Mouse (Mus musculus) midbrain, postnatal 0 days (tissue): ENCODE measurements around the gene Oaz1. TPM values are rescaled to one million over a fixed set of nuclear protein-coding genes. Genes with fewer than 3 reads are reported as not detected.

ENCODE experiments used
- ATAC-seq: fragments of 200-750 bp; cut with Nextera tagmentation; 2 replicates; pipeline ENCODE4 v1.8.0; 2017; ENCODE audit warnings: moderate number of reproducible peaks, mild to moderate bottlenecking, moderate TSS enrichment, moderate library complexity; ENCODE audit not compliant: low FRiP score
- DNase-seq: peaks from one replicate; pipeline ENCODE4 v3.0.0-alpha.2; 2015; ENCODE audit warnings: low spot score
- H3K27ac ChIP-seq: fragments of 300-500 bp; sonication (generic); 2 replicates; pipeline ENCODE4 v1.5.1; 2014; ENCODE audit warnings: low read depth, mild to moderate bottlenecking, low read length, mixed read lengths
- H3K27me3 ChIP-seq: fragments of 300-500 bp; sonication (generic); 2 replicates; pipeline ENCODE4 v1.6.1; 2014; ENCODE audit warnings: low read length, control low read depth, mixed read lengths; ENCODE audit not compliant: insufficient read depth
- H3K36me3 ChIP-seq: fragments of 300-500 bp; sonication (generic); 2 replicates; pipeline ENCODE4 v1.6.1; 2014; ENCODE audit warnings: low read length, control low read depth, mixed read lengths; ENCODE audit not compliant: insufficient read depth
- H3K4me1 ChIP-seq: fragments of 300-500 bp; sonication (generic); 2 replicates; pipeline ENCODE4 v1.6.1; 2014; ENCODE audit warnings: mild to moderate bottlenecking, control low read depth, antibody characterized with exemption, low read length, mixed read lengths; ENCODE audit not compliant: insufficient read depth
- H3K4me2 ChIP-seq: fragments of 300-500 bp; sonication (generic); 2 replicates; pipeline ENCODE4 v1.6.1; 2014; ENCODE audit warnings: low read depth, mild to moderate bottlenecking, low read length, mixed read lengths; ENCODE audit not compliant: poor library complexity, severe bottlenecking
- H3K4me3 ChIP-seq: fragments of 300-500 bp; sonication (generic); 2 replicates; pipeline ENCODE4 v1.5.1; 2014; ENCODE audit warnings: low read depth, mild to moderate bottlenecking, low read length, moderate library complexity
- H3K9ac ChIP-seq: fragments of 300-500 bp; sonication (generic); replicated peaks from 2 replicates; pipeline ENCODE4 v1.6.1; 2014; ENCODE audit warnings: mild to moderate bottlenecking, low read length, moderate library complexity, mixed read lengths; ENCODE audit not compliant: poor library complexity, severe bottlenecking
- H3K9me3 ChIP-seq: fragments of 300-500 bp; sonication (generic); 2 replicates; pipeline ENCODE4 v1.6.1; 2016; ENCODE audit warnings: low read length, control low read depth
- CTCF ChIP-seq: IDR thresholded peaks from 2 replicates; pipeline ENCODE4 v1.5.1; 2016; ENCODE audit warnings: antibody characterized with exemption, mild to moderate bottlenecking
- WGBS: fragments of 180-500 bp; shearing (Covaris S2); extraction: QIAGEN DNeasy Blood & Tissue Kit; methylation state at CpG from one replicate; pipeline ENCODE4 v1.1.7; 2014; 5-methylcytosine and 5-hydroxymethylcytosine counted together
- microRNA counts: library from miRNA; unstranded; fragments of <30 nt; microRNA quantifications from one replicate; lab custom pipeline; 2015
- microRNA-seq: library from miRNA; unstranded; fragments of <30 nt; microRNA quantifications from one replicate; pipeline ENCODE4, GENCODE M21; 2016; ENCODE audit warnings: borderline number of aligned reads
- polyA plus RNA-seq: library from polyadenylated mRNA; unstranded; fragments of >200 nt; fragmentation: Nextera tagmentation; extraction: Ambion mirVana; gene quantifications from 2 replicates; pipeline ENCODE4 v1.2.1, GENCODE M21; 2015
- total RNA-seq: library from RNA; depleted of rRNA; stranded (reverse); fragments of >200 nt; gene quantifications from 2 replicates; pipeline ENCODE4 v1.2.3, GENCODE M21; 2014; rRNA removed

The Oaz1 gene
- total and polyA plus RNA-seq, 2 experiments from 2014 or later: 928 to 1,039 TPM

GRCm38 (mm10) chr10:80876594-80876993 is 50.1 kb downstream of the Oaz1 start:
- H3K9ac ChIP-seq: no peak overlapping the region
- H3K4me1 ChIP-seq: no peaks in the 10 kb centered on the region
- no peak overlapping the region for H3K4me3 ChIP-seq
- H3K36me3 ChIP-seq: no peaks in the 10 kb centered on the region
- H3K27ac ChIP-seq: no peak overlapping the region
- WGBS: 8% methylated on average over 3 of the region's 3 CpGs
- DNase-seq (no peak), ATAC-seq (no peak)
- no peaks in the 10 kb centered on the region for H3K9me3 ChIP-seq
- no peaks in the 10 kb centered on the region for H3K27me3 ChIP-seq
- no peak overlapping the region for H3K4me2 ChIP-seq
- no peak for TF ChIP-seq CTCF

MicroRNAs within 50 kb of the gene (microRNA counts, 519-probe panel; counts per million panel counts)
- 528 counts per million, percentile 58 among the panel's probes with 10 or more counts for microRNA mmu-miR-1982 (lab: Ali Mortazavi, UCI)

Small RNA genes within 50 kb of the gene (microRNA-seq; reads per million reads assigned to microRNA genes)
- 7.4 reads per million, percentile 15 among the genes with 10 or more reads in this experiment for gene Mir1982

Other genes with a start within 250 kb of the Oaz1 start
- 13.7 and 18.1 TPM in 2 replicates for gene Klf16, start 249.3 kb upstream of the Oaz1 start, total RNA-seq
- gene Klf16, start 249.3 kb upstream of the Oaz1 start, polyA plus RNA-seq: 7.7 and 8.3 TPM in 2 replicates
- gene Abhd17a, start 236.3 kb upstream of the Oaz1 start, total RNA-seq: 264 and 275 TPM in 2 replicates
- 152 and 157 TPM in 2 replicates for gene Abhd17a, start 236.3 kb upstream of the Oaz1 start, polyA plus RNA-seq
- gene Scamp4, start 223.8 kb upstream of the Oaz1 start, total RNA-seq: 27.8 and 32.4 TPM in 2 replicates
- 73.1 and 76.9 TPM in 2 replicates for gene Scamp4, start 223.8 kb upstream of the Oaz1 start, polyA plus RNA-seq
- gene Adat3, start 223.8 kb upstream of the Oaz1 start, total RNA-seq: 4.0 and 6.2 TPM in 2 replicates
- gene Adat3, start 223.8 kb upstream of the Oaz1 start, polyA plus RNA-seq: 4.6 and 4.9 TPM in 2 replicates
- 2.0 and 2.7 TPM in 2 replicates for gene Gm49322, start 220.6 kb upstream of the Oaz1 start, total RNA-seq
- 1.7 and 1.8 TPM in 2 replicates for gene Gm49322, start 220.6 kb upstream of the Oaz1 start, polyA plus RNA-seq
- gene Csnk1g2, start 203.8 kb upstream of the Oaz1 start, total RNA-seq: 124 and 146 TPM in 2 replicates
- 90.5 and 93.3 TPM in 2 replicates for gene Csnk1g2, start 203.8 kb upstream of the Oaz1 start, polyA plus RNA-seq
- 168 and 215 TPM in 2 replicates for gene Btbd2, start 169.6 kb upstream of the Oaz1 start, total RNA-seq
- gene Btbd2, start 169.6 kb upstream of the Oaz1 start, polyA plus RNA-seq: 71.6 and 80.4 TPM in 2 replicates
- 74.6 and 74.7 TPM in 2 replicates for gene Mknk2, start 148.5 kb upstream of the Oaz1 start, total RNA-seq
- gene Mknk2, start 148.5 kb upstream of the Oaz1 start, polyA plus RNA-seq: 35.3 and 36.0 TPM in 2 replicates
- gene Mob3a, start 124.7 kb upstream of the Oaz1 start, total RNA-seq: 66.6 and 75.1 TPM in 2 replicates
- gene Mob3a, start 124.7 kb upstream of the Oaz1 start, polyA plus RNA-seq: 44.9 and 48.5 TPM in 2 replicates
- gene Izumo4, start 124.5 kb upstream of the Oaz1 start, total RNA-seq: 26.3 and 48.0 TPM in 2 replicates
- gene Izumo4, start 124.5 kb upstream of the Oaz1 start, polyA plus RNA-seq: 44.0 and 47.4 TPM in 2 replicates
- gene Ap3d1, start 84.4 kb upstream of the Oaz1 start, total RNA-seq: 182 and 183 TPM in 2 replicates
- gene Ap3d1, start 84.4 kb upstream of the Oaz1 start, polyA plus RNA-seq: 95.4 and 105 TPM in 2 replicates
- gene Dot1l, start 71.5 kb upstream of the Oaz1 start, total RNA-seq: 23.8 and 34.4 TPM in 2 replicates
- gene Dot1l, start 71.5 kb upstream of the Oaz1 start, polyA plus RNA-seq: 9.9 and 13.4 TPM in 2 replicates
- gene Sf3a2, start 28.5 kb upstream of the Oaz1 start, total RNA-seq: 18.3 and 34.2 TPM in 2 replicates
- 61.5 and 64.3 TPM in 2 replicates for gene Sf3a2, start 28.5 kb upstream of the Oaz1 start, polyA plus RNA-seq
- 68.0 and 88.1 TPM in 2 replicates for gene Plekhj1, start 28.0 kb upstream of the Oaz1 start, total RNA-seq
- 94.1 and 103 TPM in 2 replicates for gene Plekhj1, start 28.0 kb upstream of the Oaz1 start, polyA plus RNA-seq
- gene Amh, start 21.4 kb upstream of the Oaz1 start, total RNA-seq: 0.82 and 2.9 TPM in 2 replicates
- not detected in 2 replicates for gene Amh, start 21.4 kb upstream of the Oaz1 start, polyA plus RNA-seq
- gene Jsrp1, start 13.2 kb upstream of the Oaz1 start, total RNA-seq: not detected in 2 replicates
- 0.83 and 1.1 TPM in 2 replicates for gene Jsrp1, start 13.2 kb upstream of the Oaz1 start, polyA plus RNA-seq
- gene Lingo3, start 17.4 kb downstream of the Oaz1 start, total RNA-seq: 39.3 and 61.0 TPM in 2 replicates
- 24.4 and 26.8 TPM in 2 replicates for gene Lingo3, start 17.4 kb downstream of the Oaz1 start, polyA plus RNA-seq
- 136 and 249 TPM in 2 replicates for gene Lsm7, start 28.6 kb downstream of the Oaz1 start, total RNA-seq
- gene Lsm7, start 28.6 kb downstream of the Oaz1 start, polyA plus RNA-seq: 292 and 299 TPM in 2 replicates
- gene Sppl2b, start 28.6 kb downstream of the Oaz1 start, total RNA-seq: 116 and 132 TPM in 2 replicates
- 78.6 and 86.2 TPM in 2 replicates for gene Sppl2b, start 28.6 kb downstream of the Oaz1 start, polyA plus RNA-seq
- 0.09 and 0.11 TPM in 2 replicates for gene Tmprss9, start 45.2 kb downstream of the Oaz1 start, total RNA-seq
- 0.27 and 0.31 TPM in 2 replicates for gene Tmprss9, start 45.2 kb downstream of the Oaz1 start, polyA plus RNA-seq
- gene Timm13, start 74.3 kb downstream of the Oaz1 start, total RNA-seq: 153 and 267 TPM in 2 replicates
- gene Timm13, start 74.3 kb downstream of the Oaz1 start, polyA plus RNA-seq: 362 and 384 TPM in 2 replicates
- gene Lmnb2, start 91.6 kb downstream of the Oaz1 start, total RNA-seq: 40.2 and 47.3 TPM in 2 replicates
- 22.6 and 22.7 TPM in 2 replicates for gene Lmnb2, start 91.6 kb downstream of the Oaz1 start, polyA plus RNA-seq
- 3.5 and 7.3 TPM in 2 replicates for gene Gadd45b, start 103.4 kb downstream of the Oaz1 start, total RNA-seq
- 5.0 and 6.4 TPM in 2 replicates for gene Gadd45b, start 103.4 kb downstream of the Oaz1 start, polyA plus RNA-seq
- gene Gng7, start 188.3 kb downstream of the Oaz1 start, total RNA-seq: 27.6 and 40.7 TPM in 2 replicates
- 29.5 and 29.9 TPM in 2 replicates for gene Gng7, start 188.3 kb downstream of the Oaz1 start, polyA plus RNA-seq
- gene Diras1, start 199.0 kb downstream of the Oaz1 start, total RNA-seq: 104 and 119 TPM in 2 replicates
- 95.2 and 98.3 TPM in 2 replicates for gene Diras1, start 199.0 kb downstream of the Oaz1 start, polyA plus RNA-seq
- 115 and 122 TPM in 2 replicates for gene Slc39a3, start 210.8 kb downstream of the Oaz1 start, total RNA-seq
- gene Slc39a3, start 210.8 kb downstream of the Oaz1 start, polyA plus RNA-seq: 50.2 and 54.7 TPM in 2 replicates
- gene Sgta, start 233.5 kb downstream of the Oaz1 start, total RNA-seq: 216 and 236 TPM in 2 replicates
- gene Sgta, start 233.5 kb downstream of the Oaz1 start, polyA plus RNA-seq: 325 and 348 TPM in 2 replicates
- 59.9 and 67.1 TPM in 2 replicates for gene Thop1, start 243.4 kb downstream of the Oaz1 start, total RNA-seq
- 35.2 and 35.8 TPM in 2 replicates for gene Thop1, start 243.4 kb downstream of the Oaz1 start, polyA plus RNA-seq